Mouse (Mus musculus) liver, embryonic 14.5 days (tissue): ENCODE measurements around the gene Dscam. TPM values are rescaled to one million over a fixed set of nuclear protein-coding genes. Genes with fewer than 3 reads are reported as not detected.

ENCODE experiments used
- ATAC-seq: fragments of 200-750 bp; cut with Nextera tagmentation; 2 replicates; pipeline ENCODE4 v1.8.0; 2017; ENCODE audit warnings: moderate number of reproducible peaks, mild to moderate bottlenecking, moderate library complexity; ENCODE audit not compliant: insufficient read depth
- DNase-seq, 3 experiments: peaks; one replicate each; pipeline ENCODE4 v3.0.0-alpha.2; 2012 to 2013; ENCODE audit warnings: low read depth in 3 of 3, low spot score in 3 of 3
- H3K27ac ChIP-seq: fragments of 300-500 bp; sonication (generic); 2 replicates; pipeline ENCODE4 v1.5.1; 2014; ENCODE audit warnings: moderate library complexity, mild to moderate bottlenecking, control low read depth, inconsistent platforms
- H3K27me3 ChIP-seq: fragments of 300-500 bp; sonication (generic); 2 replicates; pipeline ENCODE4 v1.6.1; 2014; ENCODE audit warnings: mild to moderate bottlenecking, low read length, moderate library complexity; ENCODE audit not compliant: control insufficient read depth, insufficient read depth
- H3K36me3 ChIP-seq: fragments of 300-500 bp; sonication (generic); replicated peaks from 2 replicates; pipeline ENCODE4 v1.6.1; 2014; ENCODE audit warnings: low read depth; ENCODE audit not compliant: control insufficient read depth, insufficient read depth
- H3K4me1 ChIP-seq, 2 experiments: fragments of 200-500 bp in 1 of 2; fragments of 300-500 bp in 1 of 2; sonication (generic) in 1 of 2; replicated peaks; 2 replicates each; pipeline ENCODE4 v1.6.1; 2012 to 2014; ENCODE audit warnings: antibody characterized with exemption in 1 of 2, inconsistent platforms in 1 of 2, low read length in 1 of 2; ENCODE audit not compliant: control insufficient read depth in 2 of 2, insufficient read depth in 2 of 2
- H3K4me2 ChIP-seq: fragments of 300-500 bp; sonication (generic); 2 replicates; pipeline ENCODE4 v1.6.1; 2014; ENCODE audit warnings: low read depth, mild to moderate bottlenecking, control low read depth, moderate library complexity
- H3K4me3 ChIP-seq, 2 experiments: fragments of 200-500 bp in 1 of 2; fragments of 300-500 bp in 1 of 2; sonication (generic) in 1 of 2; 2 replicates each; pipeline ENCODE4 v1.5.1; 2012 to 2014; ENCODE audit warnings: low read depth in 2 of 2, low read length in 2 of 2, mild to moderate bottlenecking in 2 of 2, control low read depth in 1 of 2, inconsistent platforms in 1 of 2, moderate library complexity in 1 of 2; ENCODE audit not compliant: insufficient read depth in 1 of 2
- H3K9ac ChIP-seq: fragments of 300-500 bp; sonication (generic); replicated peaks from 2 replicates; pipeline ENCODE4 v1.6.1; 2014; ENCODE audit warnings: mild to moderate bottlenecking, control low read depth, moderate library complexity
- H3K9me3 ChIP-seq: fragments of 300-500 bp; sonication (generic); 2 replicates; pipeline ENCODE4 v1.6.1; 2016; ENCODE audit warnings: low read length, mixed read lengths; ENCODE audit not compliant: control insufficient read depth
- CTCF ChIP-seq: IDR thresholded peaks from 2 replicates; pipeline ENCODE4 v1.5.1; 2016; ENCODE audit warnings: antibody characterized with exemption, low read depth, control low read depth
- EP300 ChIP-seq: IDR thresholded peaks from 2 replicates; pipeline ENCODE4 v1.6.1; 2016; ENCODE audit warnings: antibody characterized with exemption, low read depth
- WGBS: fragments of 180-500 bp; shearing (Covaris S2); extraction: QIAGEN DNeasy Blood & Tissue Kit; methylation state at CpG from one replicate; pipeline ENCODE4 v1.1.7; 2014; ENCODE audit not compliant: insufficient replicate concordance; 5-methylcytosine and 5-hydroxymethylcytosine counted together
- polyA plus RNA-seq, 2 experiments: library from polyadenylated mRNA; depleted of rRNA in 1 of 2; stranded (reverse) in 1 of 2; unstranded in 1 of 2; fragments of >200 nt; fragmentation: Nextera tagmentation in 1 of 2; extraction: Ambion mirVana in 1 of 2; gene quantifications; 2 replicates each; pipeline versions ENCODE4 v1.2.1 to v1.2.3; 2012 to 2014

Dscam gene
- polyA plus RNA-seq, 2 experiments: not detected

GRCm38 (mm10) chr16:97203554-97203953 lies 33.0 kb upstream of the Dscam start:
- DNase-seq: no peak
- Histone ChIP-seq H3K9me3 (no peaks in the 10 kb centered on the region), H3K27ac (no peak overlapping the region), H3K27me3 (no peaks in the 10 kb centered on the region), H3K36me3 (no peaks in the 10 kb centered on the region), H3K4me3 (no peak overlapping the region), H3K4me1 (no peaks in the 10 kb centered on the region), H3K4me2 (no peak overlapping the region), H3K9ac (no peak overlapping the region)
- no peak for ATAC-seq
- TF ChIP-seq CTCF (no peak), EP300 (no peak)
- WGBS: 61% methylated on average over 2 of the region's 2 CpGs

- no peak for DNase-seq
- TF ChIP-seq CTCF (no peak), EP300 (no peak)
Observed at GRCm38 (mm10) chr16:97194630-97195029, 24.1 kb upstream of the Dscam start.

GRCm38 (mm10) chr16:97194179-97194578 lies 23.6 kb upstream of the Dscam start:
- no peak overlapping the region for H3K9ac ChIP-seq
- no peak overlapping the region for H3K4me3 ChIP-seq
- ATAC-seq (no peak), DNase-seq (no peak)
- H3K27ac ChIP-seq: no peak overlapping the region
- WGBS: 56% methylated on average over 1 of the region's 1 CpGs
- H3K27me3 ChIP-seq: no peaks in the 10 kb centered on the region
- no peak for TF ChIP-seq EP300
- no peak for TF ChIP-seq CTCF
- H3K36me3 ChIP-seq: no peaks in the 10 kb centered on the region
- H3K4me2 ChIP-seq: no peak overlapping the region
- H3K4me1 ChIP-seq: no peaks in the 10 kb centered on the region
- H3K9me3 ChIP-seq: no peaks in the 10 kb centered on the region

More at GRCm38 (mm10) chr16:97194630-97195029, 24.1 kb upstream of the Dscam start:
- no peaks in the 10 kb centered on the region for H3K4me1 ChIP-seq
- no peak overlapping the region for H3K9ac ChIP-seq
- H3K27ac ChIP-seq: no peak overlapping the region
- H3K4me3 ChIP-seq: no peak overlapping the region
- no peaks in the 10 kb centered on the region for H3K9me3 ChIP-seq
- H3K27me3 ChIP-seq: no peaks in the 10 kb centered on the region
- H3K4me2 ChIP-seq: no peak overlapping the region
- H3K36me3 ChIP-seq: no peaks in the 10 kb centered on the region
- no peak for ATAC-seq
- WGBS: 39% methylated on average over 2 of the region's 2 CpGs

GRCm38 (mm10) chr16:97192296-97192695 lies 21.7 kb upstream of the Dscam start:
- H3K4me2 ChIP-seq: no peak overlapping the region
- H3K36me3 ChIP-seq: no peaks in the 10 kb centered on the region
- H3K9me3 ChIP-seq: no peaks in the 10 kb centered on the region
- H3K9ac ChIP-seq: no peak overlapping the region
- no peak overlapping the region for H3K4me3 ChIP-seq
- no peak overlapping the region for H3K27ac ChIP-seq
- DNase-seq: no peak
- 48% methylated on average over 4 of the region's 4 CpGs for WGBS
- no peak for ATAC-seq
- H3K4me1 ChIP-seq: no peaks in the 10 kb centered on the region
- no peaks in the 10 kb centered on the region for H3K27me3 ChIP-seq
- TF ChIP-seq CTCF (no peak), EP300 (no peak)

DNA sequence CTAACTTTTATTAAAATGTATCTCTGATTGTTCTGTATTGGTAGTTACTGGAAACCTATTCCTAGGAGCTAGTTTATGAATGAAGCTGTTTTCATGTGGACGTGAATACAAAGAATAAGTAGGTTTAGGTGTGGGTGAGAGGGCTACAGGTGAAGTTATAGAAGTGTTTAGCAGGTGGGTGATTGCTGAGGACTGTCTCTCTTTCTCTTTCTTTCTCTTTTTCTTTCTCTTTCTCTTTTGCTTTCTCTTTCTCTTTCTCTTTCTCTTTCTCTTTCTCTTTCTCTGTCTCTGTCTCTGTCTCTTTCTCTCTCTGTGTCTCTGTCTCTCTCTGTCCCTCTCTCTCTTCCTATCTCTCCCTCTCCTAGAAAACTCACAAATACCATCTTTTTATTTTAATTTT lies 20.1 kb upstream of the Dscam start:
- WGBS: 39% methylated on average over 1 of the region's 1 CpGs
- Histone ChIP-seq H3K9me3 (no peaks in the 10 kb centered on the region), H3K9ac (no peak overlapping the region), H3K36me3 (no peaks in the 10 kb centered on the region), H3K4me1 (no peaks in the 10 kb centered on the region), H3K27ac (no peak overlapping the region), H3K4me3 (no peak overlapping the region), H3K27me3 (no peaks in the 10 kb centered on the region), H3K4me2 (no peak overlapping the region)
- TF ChIP-seq EP300: no peak
- no peak for TF ChIP-seq CTCF
- ATAC-seq (no peak), DNase-seq (no peak)
